ENCODE assay signal across 15 mouse cellular contexts in genomic region chr15:78305341-78305933, GRCm38 (mm10). TPM values are rescaled to one million over a fixed set of nuclear protein-coding genes. Genes with fewer than 3 reads are reported as not detected.
A peak's percentile ranks its signal among the peaks of the same experiment; 100 is the strongest.
DNase-seq lines count a peak whose midpoint lies in the region; ATAC-seq and TF ChIP-seq lines count a peak whose summit lies in the region.
"Had no signal": no experiment of that assay in that cellular context is flagged by ENCODE, and none has a peak within 500 bp of the region (broad histone marks: within the 10 kb centered on the region; RNA-seq: fewer than 3 reads in every experiment).

TSS of gene Csf2rb2 (minus strand) at chr15:78305721.

- peak within 1 kb of the TSS; percentile 70 for H3K4me2 ChIP-seq in CH12.LX (ENCODE audit: insufficient read depth, low read depth, poor library complexity, severe bottlenecking)
- H3K4me2 ChIP-seq: intestine, embryonic 15.5 days; midbrain, embryonic 13.5 days had no signal

- peaks cover 22% of the 10 kb centered on the region for H3K79me2 ChIP-seq in CH12.LX (replicated peaks; ENCODE audit: control insufficient read depth, extremely low read depth, insufficient read depth, poor library complexity, severe bottlenecking)

- peaks cover 1% of the 10 kb centered on the region for H3K9me3 ChIP-seq in CH12.LX (replicated peaks; ENCODE audit: low read length)
- H3K9me3 ChIP-seq: intestine, embryonic 15.5 days; midbrain, embryonic 13.5 days had no signal

- DNase-seq in heart, adult 18-20 months: peak; percentile 17 to 44
- no peak for DNase-seq in heart, adult 9 months (ENCODE audit: low spot score in 2 of 2)
- no peak for DNase-seq in CH12.LX (ENCODE audit: extremely low read depth)
- DNase-seq in kidney, adult 11 months: no peak
- DNase-seq in left cerebral cortex, postnatal 36 days (ENCODE audit: low spot score in 2 of 2): no peak
- DNase-seq: heart, postnatal 4 days; kidney, postnatal 10 days; spleen, adult 18-20 months had no signal

- TF ChIP-seq POLR2A in CH12.LX (IDR thresholded peaks at IDR 0.05; ENCODE audit: low read depth, low read length): no peak; the same call in 1 of the 2 replicates

- peak within 1 kb of the TSS; percentile 97 for H3K27ac ChIP-seq in CH12.LX (ENCODE audit: insufficient read depth, low read depth)
- H3K27ac ChIP-seq: heart, adult 2 months; intestine, embryonic 15.5 days; midbrain, embryonic 13.5 days had no signal

- in situ Hi-C loops in CH12.LX (cut with MboI; ENCODE audit: low pct_ligation_motif_present, low pct_unique_long_range_greater_than_20kb, low sequenced_read_pairs): no loop called here

- H3K27me3 ChIP-seq in CH12.LX (replicated peaks): no peaks in the 10 kb centered on the region
- H3K27me3 ChIP-seq: intestine, embryonic 15.5 days; midbrain, embryonic 13.5 days had no signal

- H3K9ac ChIP-seq in CH12.LX (ENCODE audit: insufficient read depth, low read depth): peak within 1 kb of the TSS; percentile 98
- H3K9ac ChIP-seq: intestine, embryonic 15.5 days; midbrain, embryonic 13.5 days had no signal

- dilution Hi-C loops in CH12.LX (cut with MboI; ENCODE audit: extremely low pct_ligation_motif_present, extremely low pct_unique_long_range_greater_than_20kb, low sequenced_read_pairs): no loop called here

- peak; percentile 86 for ATAC-seq in granulocyte monocyte progenitor cell, adult 5-6 weeks (replicated peaks; ENCODE audit: poor library complexity, severe bottlenecking)
- ATAC-seq in megakaryocyte, adult 5-6 weeks (ENCODE audit: poor library complexity, severe bottlenecking): peak; percentile 87
- no peak for ATAC-seq in frontal cortex, adult (ENCODE audit: low TSS enrichment)
- ATAC-seq: intestine, embryonic 15.5 days; midbrain, embryonic 13.5 days had no signal

- intact Hi-C loops in left cerebral cortex, postnatal 36 days (cut with DNase I): no loop called here

- peaks cover 23 to 46% of the 10 kb centered on the region in 2 experiments for H3K4me1 ChIP-seq in CH12.LX (ENCODE audit: control insufficient read depth in 1 of 2, insufficient read depth in 2 of 2)
- H3K4me1 ChIP-seq: intestine, embryonic 15.5 days; midbrain, embryonic 13.5 days had no signal

- peak within 1 kb of the TSS; percentile 44 to 62 (median 54) for H3K4me3 ChIP-seq in CH12.LX (replicated peaks in 1 of 3; ENCODE audit: low read depth in 2 of 3, low read length in 2 of 3, poor library complexity in 1 of 3)
- H3K4me3 ChIP-seq: erythroblast, embryonic 14.5 days; heart, adult 2 months; intestine, embryonic 15.5 days; midbrain, embryonic 13.5 days had no signal

- no peak for TF ChIP-seq CTCF in CH12.LX (conservative IDR thresholded peaks at IDR 0.05 in 1 of 2, IDR thresholded peaks at IDR 0.05 in 1 of 2; ENCODE audit: low read depth in 2 of 2, low read length in 2 of 2)

- H3K36me3 ChIP-seq in CH12.LX (replicated peaks in 1 of 2; ENCODE audit: control insufficient read depth in 1 of 2, insufficient read depth in 1 of 2, low read length in 1 of 2): peaks cover 4 to 24% of the 10 kb centered on the region in 2 experiments
- H3K36me3 ChIP-seq: intestine, embryonic 15.5 days; midbrain, embryonic 13.5 days had no signal

- peak; percentile 14; the same call in 1 of the 2 replicates for TF ChIP-seq EP300 in CH12.LX (IDR thresholded peaks at IDR 0.05; ENCODE audit: low read length)

- TF ChIP-seq RAD21 in CH12.LX (IDR thresholded peaks at IDR 0.05; ENCODE audit: low read depth, low read length): no peak

TF ChIP-seq in CH12.LX, 34 proteins besides CTCF, POLR2A, EP300 and RAD21:
- TF ChIP-seq ZMIZ1 (IDR thresholded peaks at IDR 0.05; ENCODE audit: low read depth, low read length) (0 out of 2 replicates have a peak, but pooled peaks have one; percentile 48), TCF12 (IDR thresholded peaks at IDR 0.05; ENCODE audit: low read depth, low read length) (0 out of 2 replicates have a peak, but pooled peaks have one; percentile 29), NELFE (IDR thresholded peaks at IDR 0.05; ENCODE audit: low read depth, low read length) (peak; percentile 47), E2F4 (IDR thresholded peaks at IDR 0.05; ENCODE audit: insufficient replicate concordance, low read depth, low read length) (no peak), IRF4 (IDR thresholded peaks at IDR 0.05; ENCODE audit: low read depth, low read length) (peak; percentile 5; the same call in 1 of the 2 replicates), BHLHE40 (IDR thresholded peaks at IDR 0.05; ENCODE audit: low read depth, low read length) (peak; percentile 20; the same call in 1 of the 2 replicates), TBP (conservative IDR thresholded peaks at IDR 0.05; ENCODE audit: low read depth, low read length) (0 out of 2 replicates have a peak, but pooled peaks have one; percentile 28), JUN (IDR thresholded peaks at IDR 0.05; ENCODE audit: insufficient read depth, low read depth, low read length) (no peak), CHD1 (IDR thresholded peaks at IDR 0.05; ENCODE audit: low read depth, low read length) (peak; percentile 25; the same call in 1 of the 2 replicates), ELF1 (IDR thresholded peaks at IDR 0.05; ENCODE audit: low read depth, low read length) (peak; percentile 62), RCOR1 (conservative IDR thresholded peaks at IDR 0.05; ENCODE audit: low read depth, low read length) (no peak), MXI1 (IDR thresholded peaks at IDR 0.05; ENCODE audit: low read depth, low read length) (peak; percentile 65)

RNA-seq across cellular contexts. Expression of gene Csf2rb2, which starts in this region (rescaled TPM):
- 1 to 10 TPM in 1 of 2 experiments, under 1 TPM in 1; 0.37 to 2.5 TPM for total RNA-seq in heart, adult 18-20 months (2021)
- total RNA-seq in CH12.LX (2012; rRNA removed) (15.6 and 21.6 TPM in 2 replicates), CH12.LX (2014; rRNA removed) (9.9 and 14.8 TPM in 2 replicates)
- polyA plus RNA-seq in CH12.LX (2012; ENCODE audit: insufficient read length, low read depth): 56.5 and 56.6 TPM in 2 replicates
- total RNA-seq in granulocyte monocyte progenitor cell, adult 5-6 weeks (2014; fragmentation: Nextera tagmentation): 7.8 and 10.7 TPM in 2 replicates
- total RNA-seq in granulocyte monocyte progenitor cell, adult 5-6 weeks (2017): 1.6 and 4.1 TPM in 2 replicates
- 34.0 and 38.5 TPM in 2 replicates for total RNA-seq in megakaryocyte, adult 5-6 weeks (2015)
- 8.2 and 12.2 TPM in 2 replicates for total RNA-seq in megakaryocyte, adult 5-6 weeks (2017)
- under 1 TPM; 0.39 to 0.59 TPM for total RNA-seq in left cerebral cortex, postnatal 36 days (2021)

Comparison
In these comparisons a context has a peak if more than half of its experiments do, and no peak if none do; other contexts are left out.
1. DNase-seq: peak in heart, adult 18-20 months (2 of 2); none in heart, adult 9 months (0 of 2), CH12.LX (single experiment), kidney, adult 11 months (single experiment) and left cerebral cortex, postnatal 36 days (0 of 2).